Mouse (Mus musculus) thymus, adult 2 months (tissue): ENCODE results near the gene Pla2g15.

Experiments
- CTCF ChIP-seq: fragments of 200-500 bp; IDR thresholded peaks from 2 replicates; pipeline ENCODE4 v1.5.1; 2012; ENCODE audit warnings: mild to moderate bottlenecking, control low read depth, low read length, moderate library complexity, borderline replicate concordance; ENCODE audit not compliant: control insufficient read depth, poor library complexity, insufficient read depth; ENCODE audit errors: extremely low read depth
- POLR2A ChIP-seq: fragments of 200-500 bp; IDR thresholded peaks from 2 replicates; pipeline ENCODE4 v1.6.1; 2012; ENCODE audit warnings: mild to moderate bottlenecking, low read length, control low read depth, moderate library complexity; ENCODE audit not compliant: control insufficient read depth, poor library complexity, insufficient read depth; ENCODE audit errors: extremely low read depth

- TF ChIP-seq POLR2A (no peak), CTCF (no peak)
These were observed 28.2 kb downstream of the Pla2g15 start for GRCm38 (mm10) chr8:106178428-106178827.
